ENCODE assay signal across 11 mouse cellular contexts in genomic region chr1:89928676-89929075, GRCm38 (mm10). TPM values are rescaled to one million over a fixed set of nuclear protein-coding genes. Genes with fewer than 3 reads are reported as not detected.
DNase-seq lines count a peak whose midpoint lies in the region; ATAC-seq and TF ChIP-seq lines count a peak whose summit lies in the region.
"Had no signal": no experiment of that assay in that cellular context is flagged by ENCODE, and none has a peak within 500 bp of the region (broad histone marks: within the 10 kb centered on the region; RNA-seq: fewer than 3 reads in every experiment).

No protein-coding gene starts in this region.

- intact Hi-C loops in left cerebral cortex, postnatal 14 days (cut with DNase I): no loop called here

- WGBS in forebrain, embryonic 11.5 days: 1% methylated on average over 25 of the region's 25 CpGs
- WGBS in forebrain, embryonic 16.5 days: 6% methylated on average over 25 of the region's 25 CpGs
- WGBS in liver, embryonic 12.5 days (ENCODE audit: insufficient replicate concordance): 14% methylated on average over 25 of the region's 25 CpGs
- 16% methylated on average over 25 of the region's 25 CpGs for WGBS in stomach, postnatal 0 days

- H3K9me3 ChIP-seq in forebrain, embryonic 11.5 days (ENCODE audit: control insufficient read depth, low read length): no peaks in the 10 kb centered on the region
- no peaks in the 10 kb centered on the region for H3K9me3 ChIP-seq in forebrain, embryonic 16.5 days (ENCODE audit: control insufficient read depth, low read length)
- H3K9me3 ChIP-seq in megakaryocyte, embryonic 14.5 days: no peaks in the 10 kb centered on the region
- H3K9me3 ChIP-seq in liver, embryonic 12.5 days (replicated peaks): no peaks in the 10 kb centered on the region
- H3K9me3 ChIP-seq in stomach, postnatal 0 days (ENCODE audit: control insufficient read depth, low read length): no peaks in the 10 kb centered on the region

- peaks cover 31% of the 10 kb centered on the region for H3K4me1 ChIP-seq in forebrain, embryonic 11.5 days (replicated peaks; ENCODE audit: control insufficient read depth, insufficient read depth, low read length)
- peaks cover 29% of the 10 kb centered on the region for H3K4me1 ChIP-seq in forebrain, embryonic 16.5 days (replicated peaks; ENCODE audit: control insufficient read depth, insufficient read depth, low read length)
- H3K4me1 ChIP-seq in megakaryocyte, embryonic 14.5 days: peaks cover 78% of the 10 kb centered on the region
- peaks cover 24% of the 10 kb centered on the region for H3K4me1 ChIP-seq in liver, embryonic 12.5 days
- H3K4me1 ChIP-seq in stomach, postnatal 0 days (replicated peaks; ENCODE audit: control insufficient read depth, insufficient read depth): no peaks in the 10 kb centered on the region; the same call in 1 of the 2 replicates

- H3K4me2 ChIP-seq in forebrain, embryonic 11.5 days (ENCODE audit: low read depth, low read length, severe bottlenecking): 0 out of 2 replicates have a peak overlapping the region, but pooled peaks have one; percentile 6
- no peak overlapping the region for H3K4me2 ChIP-seq in forebrain, embryonic 16.5 days (ENCODE audit: low read length)
- H3K4me2 ChIP-seq in liver, embryonic 12.5 days: peak overlapping the region; percentile 47
- H3K4me2 ChIP-seq in stomach, postnatal 0 days (replicated peaks; ENCODE audit: low read depth): 0 out of 2 replicates have a peak overlapping the region, but pooled peaks have one; percentile 8

- TF ChIP-seq CTCF in stomach, postnatal 0 days (IDR thresholded peaks at IDR 0.05; ENCODE audit: low read depth): no peak

- H3K9ac ChIP-seq in forebrain, embryonic 11.5 days (ENCODE audit: low read length): no peak overlapping the region
- H3K9ac ChIP-seq in forebrain, embryonic 16.5 days (replicated peaks; ENCODE audit: low read depth, low read length): no peak overlapping the region
- no peak overlapping the region for H3K9ac ChIP-seq in liver, embryonic 12.5 days
- H3K9ac ChIP-seq in stomach, postnatal 0 days (ENCODE audit: low read length): no peak overlapping the region

- no peak for ATAC-seq in forebrain, embryonic 11.5 days (replicated peaks; ENCODE audit: low FRiP score)
- no peak for ATAC-seq in forebrain, embryonic 16.5 days
- ATAC-seq in megakaryocyte, adult 5-6 weeks (ENCODE audit: poor library complexity, severe bottlenecking): no peak
- ATAC-seq in liver, embryonic 12.5 days: no peak
- ATAC-seq in stomach, postnatal 0 days (ENCODE audit: low FRiP score, low TSS enrichment): no peak

- DNase-seq in forebrain, embryonic 11.5 days (ENCODE audit: low spot score): peak; percentile 67
- DNase-seq in stomach, postnatal 0 days (ENCODE audit: low spot score): no peak
- no peak for DNase-seq in urinary bladder, adult 18-20 months (ENCODE audit: low spot score in 2 of 2)
- DNase-seq in left cerebral cortex, postnatal 14 days (ENCODE audit: low spot score in 2 of 2): no peak
- DNase-seq: cerebellum, postnatal 14 days; thymus, adult 18-20 months had no signal

- 0 out of 2 replicates have a peak overlapping the region, but pooled peaks have one; percentile 1 for H3K4me3 ChIP-seq in forebrain, embryonic 11.5 days (ENCODE audit: low read depth, low read length)
- H3K4me3 ChIP-seq in forebrain, embryonic 16.5 days (replicated peaks; ENCODE audit: low read length): no peak overlapping the region
- peak overlapping the region; percentile 97 for H3K4me3 ChIP-seq in megakaryocyte, embryonic 14.5 days (replicated peaks)
- H3K4me3 ChIP-seq in liver, embryonic 12.5 days: peak overlapping the region; percentile 12; the same call in 1 of the 2 replicates
- H3K4me3 ChIP-seq in stomach, postnatal 0 days (ENCODE audit: low read depth, low read length): peak overlapping the region; percentile 3; the same call in 1 of the 2 replicates

- peaks cover 97% of the 10 kb centered on the region for H3K27me3 ChIP-seq in forebrain, embryonic 11.5 days (ENCODE audit: control insufficient read depth, insufficient read depth, low read length)
- H3K27me3 ChIP-seq in forebrain, embryonic 16.5 days (replicated peaks; ENCODE audit: control insufficient read depth, insufficient read depth, low read length): peaks cover 81% of the 10 kb centered on the region
- no peaks in the 10 kb centered on the region for H3K27me3 ChIP-seq in megakaryocyte, embryonic 14.5 days (replicated peaks)
- peaks cover 99% of the 10 kb centered on the region for H3K27me3 ChIP-seq in liver, embryonic 12.5 days (replicated peaks)
- peaks cover 46% of the 10 kb centered on the region for H3K27me3 ChIP-seq in stomach, postnatal 0 days (ENCODE audit: control insufficient read depth, insufficient read depth, low read length)

- H3K27ac ChIP-seq in forebrain, embryonic 11.5 days (ENCODE audit: low read depth, low read length): no peak overlapping the region
- H3K27ac ChIP-seq in forebrain, embryonic 16.5 days (ENCODE audit: low read length): no peak overlapping the region
- H3K27ac ChIP-seq in liver, embryonic 12.5 days: no peak overlapping the region
- no peak overlapping the region for H3K27ac ChIP-seq in stomach, postnatal 0 days (replicated peaks)

- no peaks in the 10 kb centered on the region for H3K36me3 ChIP-seq in forebrain, embryonic 11.5 days (ENCODE audit: control insufficient read depth, insufficient read depth, low read length)
- no peaks in the 10 kb centered on the region for H3K36me3 ChIP-seq in forebrain, embryonic 16.5 days (ENCODE audit: control insufficient read depth, insufficient read depth)
- peaks cover 78% of the 10 kb centered on the region for H3K36me3 ChIP-seq in megakaryocyte, embryonic 14.5 days (replicated peaks; ENCODE audit: low read length)
- H3K36me3 ChIP-seq in liver, embryonic 12.5 days: no peaks in the 10 kb centered on the region
- no peaks in the 10 kb centered on the region for H3K36me3 ChIP-seq in stomach, postnatal 0 days (ENCODE audit: control insufficient read depth, insufficient read depth, low read length)

- TF ChIP-seq EP300 in stomach, postnatal 0 days (optimal IDR thresholded peaks at IDR 0.05): no peak

RNA-seq across cellular contexts. Expression of gene Gbx2, which starts 2.3 kb away (rescaled TPM):
- polyA plus RNA-seq in forebrain, embryonic 11.5 days (2014; fragmentation: Nextera tagmentation; extraction: Ambion mirVana): 5.0 and 6.7 TPM in 2 replicates
- 4.1 and 8.1 TPM in 2 replicates for polyA plus RNA-seq in forebrain, embryonic 16.5 days (2015; fragmentation: Nextera tagmentation; extraction: Ambion mirVana)
- 68.4 and 75.9 TPM in 2 replicates for polyA plus RNA-seq in megakaryocyte, embryonic 14.5 days (2012; ENCODE audit: insufficient read depth, low replicate concordance)
- total RNA-seq in megakaryocyte, adult 5-6 weeks (2015): not detected in 2 replicates
- total RNA-seq in megakaryocyte, adult 5-6 weeks (2017): not detected in 2 replicates
- polyA plus RNA-seq in liver, embryonic 12.5 days (2016; fragmentation: Nextera tagmentation; extraction: Ambion mirVana): 1.7 and 2.0 TPM in 2 replicates
- polyA plus RNA-seq in stomach, postnatal 0 days (2015; fragmentation: Nextera tagmentation; extraction: Ambion mirVana): not detected in 2 replicates
- total RNA-seq in left cerebral cortex, postnatal 14 days (2021): under 1 TPM in 1 of 2 experiments, not detected in 1; 0.74 TPM
- total RNA-seq: liver, adult 2 months had no signal
- polyA plus RNA-seq: liver, adult 2 months had no signal
